Mouse (Mus musculus) C2C12 (cell line): ENCODE measurements at regions not wholly inside any gene's neighbourhood (a gene's known extent, or its start where the extent isn't known, plus 50 kb on each side); places are given as distances from the start of the nearest gene placed in this dataset. TPM values are rescaled to one million over a fixed set of nuclear protein-coding genes. Genes with fewer than 3 reads are reported as not detected.

Experiments used
- H3K27me3 ChIP-seq: one replicate; pipeline ENCODE4 v1.6.1; 2011; ENCODE audit not compliant: control insufficient read depth, insufficient read depth, insufficient read length
- H3K36me3 ChIP-seq: one replicate; pipeline ENCODE4 v1.6.1; 2011; ENCODE audit not compliant: control insufficient read depth, insufficient read depth
- H3K4me3 ChIP-seq: one replicate; pipeline ENCODE4 v1.5.1; 2011; ENCODE audit warnings: mild to moderate bottlenecking, control low read depth; ENCODE audit not compliant: poor library complexity, insufficient read depth, severe bottlenecking
- H3K79me2 ChIP-seq: one replicate; pipeline ENCODE4 v1.6.1; 2011; ENCODE audit not compliant: control insufficient read depth, insufficient read depth
- H3K79me3 ChIP-seq: one replicate; pipeline ENCODE4 v1.6.1; 2011; ENCODE audit warnings: low read depth, control low read depth
- H3ac ChIP-seq: one replicate; pipeline ENCODE3; 2011; ENCODE audit warnings: low read depth; ENCODE audit not compliant: control insufficient read depth, insufficient read length
- CEBPB ChIP-seq: IDR thresholded peaks from one replicate; pipeline ENCODE4 v1.6.1; 2011; ENCODE audit warnings: low read depth, mild to moderate bottlenecking, control low read depth, moderate library complexity
- CTCF ChIP-seq: IDR thresholded peaks from one replicate; pipeline ENCODE4 v1.5.1; 2011; ENCODE audit not compliant: control insufficient read depth, insufficient read depth, insufficient read length
- FOSL1 ChIP-seq: IDR thresholded peaks from one replicate; pipeline ENCODE4 v1.8.0; 2011; ENCODE audit warnings: mild to moderate bottlenecking, low read length; ENCODE audit not compliant: poor library complexity, insufficient read depth, severe bottlenecking
- MAX ChIP-seq: IDR thresholded peaks from one replicate; pipeline ENCODE4 v1.6.1; 2011; ENCODE audit warnings: mild to moderate bottlenecking, control low read depth
- MYOD1 ChIP-seq: IDR thresholded peaks from one replicate; pipeline ENCODE4 v1.6.1; 2011; ENCODE audit warnings: low read depth; ENCODE audit not compliant: control insufficient read depth, insufficient read length
- MYOG ChIP-seq: IDR thresholded peaks from one replicate; pipeline ENCODE4 v1.6.1; 2011; ENCODE audit not compliant: control insufficient read depth, insufficient read length; ENCODE audit errors: extremely low read depth
- USF1 ChIP-seq: IDR thresholded peaks from one replicate; pipeline ENCODE4 v1.6.1; 2011; ENCODE audit warnings: low read depth, mild to moderate bottlenecking, control low read depth, moderate library complexity
- microRNA-seq: library from miRNA; unstranded; fragments of <30 nt; microRNA quantifications from one replicate; pipeline ENCODE4, GENCODE M21; 2019; ENCODE audit warnings: borderline microRNAs expressed

DNA sequence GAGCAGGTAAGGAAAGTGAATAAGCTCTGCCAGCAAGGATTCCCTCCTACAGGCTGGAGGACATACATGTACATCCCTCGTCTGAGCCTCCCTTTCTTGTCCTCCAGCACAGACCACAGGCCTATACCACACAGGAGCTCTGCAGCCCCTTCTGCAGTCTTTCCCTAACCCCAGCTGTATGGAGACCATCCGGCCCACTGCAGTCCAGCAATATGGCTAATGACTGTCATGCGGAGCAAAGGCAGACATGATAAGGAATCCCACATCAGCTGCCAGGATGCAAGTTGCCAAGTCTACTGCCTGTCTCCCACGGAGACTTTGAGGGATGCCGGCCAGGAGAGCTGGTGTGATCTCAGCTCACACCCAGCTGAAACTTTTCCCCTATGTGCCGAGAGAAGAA is 50.5 kb upstream of the Man2a1 start:
- Histone ChIP-seq H3K79me3 (no peaks in the 10 kb centered on the region), H3K79me2 (no peaks in the 10 kb centered on the region), H3K4me3 (no peak overlapping the region), H3K36me3 (no peaks in the 10 kb centered on the region), H3K27me3 (no peaks in the 10 kb centered on the region), H3ac (no peak overlapping the region)
- TF ChIP-seq MYOD1, result no peak
- TF ChIP-seq CEBPB, result no peak
- no peak for TF ChIP-seq MYOG
- no peak for TF ChIP-seq FOSL1
- TF ChIP-seq CTCF, result no peak
- no peak for TF ChIP-seq MAX
- TF ChIP-seq USF1, result no peak

Small RNAs in the stretch of these regions (microRNA-seq; reads per million reads assigned to microRNA genes)
- not detected for gene Mir6420
